ENCODE assay signal across 16 mouse cellular contexts in genomic region chr19:4298322-4299121, GRCm38 (mm10). TPM values are rescaled to one million over a fixed set of nuclear protein-coding genes. Genes with fewer than 3 reads are reported as not detected.
DNase-seq lines count a peak whose midpoint lies in the region; ATAC-seq and TF ChIP-seq lines count a peak whose summit lies in the region.
"Had no signal": no experiment of that assay in that cellular context is flagged by ENCODE, and none has a peak within 500 bp of the region (broad histone marks: within the 10 kb centered on the region; RNA-seq: fewer than 3 reads in every experiment).

No protein-coding gene starts in this region.

- peaks cover 28% of the 10 kb centered on the region for H3K4me1 ChIP-seq in midbrain, postnatal 0 days (ENCODE audit: insufficient read depth, low read length)
- peaks cover 45% of the 10 kb centered on the region for H3K4me1 ChIP-seq in midbrain, embryonic 10.5 days
- peaks cover 71% of the 10 kb centered on the region for H3K4me1 ChIP-seq in liver, embryonic 11.5 days (replicated peaks; ENCODE audit: control insufficient read depth, insufficient read depth, low read length)
- H3K4me1 ChIP-seq in forebrain, embryonic 15.5 days, result peaks cover 37% of the 10 kb centered on the region

- 94% methylated on average over 17 of the region's 17 CpGs for WGBS in midbrain, postnatal 0 days
- WGBS in midbrain, embryonic 10.5 days, result 92% methylated on average over 17 of the region's 17 CpGs
- WGBS in liver, embryonic 11.5 days, result 79% methylated on average over 17 of the region's 17 CpGs
- WGBS in forebrain, embryonic 15.5 days, result 91% methylated on average over 17 of the region's 17 CpGs

- no peak for TF ChIP-seq CTCF in gastrocnemius, adult 2 months (IDR thresholded peaks at IDR 0.05)
- no peak; the same call in 1 of the 2 replicates for TF ChIP-seq CTCF in midbrain, postnatal 0 days (IDR thresholded peaks at IDR 0.05)

- H3K27me3 ChIP-seq in midbrain, postnatal 0 days (ENCODE audit: insufficient read depth, low read length), result no peaks in the 10 kb centered on the region
- H3K27me3 ChIP-seq in midbrain, embryonic 10.5 days (ENCODE audit: low read depth, poor library complexity, severe bottlenecking), result no peaks in the 10 kb centered on the region
- no peaks in the 10 kb centered on the region for H3K27me3 ChIP-seq in liver, embryonic 11.5 days (replicated peaks; ENCODE audit: control insufficient read depth, insufficient read depth, low read length)
- H3K27me3 ChIP-seq in forebrain, embryonic 15.5 days, result no peaks in the 10 kb centered on the region
- H3K27me3 ChIP-seq: embryonic facial prominence, embryonic 12.5 days; forebrain, embryonic 13.5 days; midbrain, embryonic 13.5 days; neural tube, embryonic 13.5 days had no signal

- DNase-seq in gastrocnemius, adult 2 months, result peak; percentile 14
- no peak for DNase-seq in gastrocnemius, postnatal 10 days
- DNase-seq in midbrain, postnatal 0 days (ENCODE audit: low spot score), result no peak
- DNase-seq in midbrain, embryonic 10.5 days (ENCODE audit: low spot score), result no peak
- no peak for DNase-seq in liver, embryonic 11.5 days (ENCODE audit: low spot score)
- peak; percentile 21 to 37 for DNase-seq in thymus, postnatal 10 days (ENCODE audit: low spot score in 2 of 2)
- no peak for DNase-seq in layer of hippocampus, postnatal 36 days
- DNase-seq: gastrocnemius, postnatal 14 days; kidney, postnatal 10 days; right cerebral cortex, postnatal 25 days had no signal

- no peaks in the 10 kb centered on the region for H3K9me3 ChIP-seq in midbrain, postnatal 0 days (ENCODE audit: low read length)
- H3K9me3 ChIP-seq in midbrain, embryonic 10.5 days (replicated peaks), result no peaks in the 10 kb centered on the region
- no peaks in the 10 kb centered on the region for H3K9me3 ChIP-seq in liver, embryonic 11.5 days (ENCODE audit: control insufficient read depth, low read length)
- no peaks in the 10 kb centered on the region for H3K9me3 ChIP-seq in forebrain, embryonic 15.5 days
- H3K9me3 ChIP-seq: embryonic facial prominence, embryonic 12.5 days; forebrain, embryonic 13.5 days; midbrain, embryonic 13.5 days; neural tube, embryonic 13.5 days had no signal

- H3K4me3 ChIP-seq in gastrocnemius, adult 2 months, result no peak overlapping the region
- H3K4me3 ChIP-seq in midbrain, postnatal 0 days (ENCODE audit: low read depth, low read length), result no peak overlapping the region
- H3K4me3 ChIP-seq in midbrain, embryonic 10.5 days, result no peak overlapping the region
- H3K4me3 ChIP-seq in liver, embryonic 11.5 days (ENCODE audit: low read depth, low read length), result no peak overlapping the region
- H3K4me3 ChIP-seq in forebrain, embryonic 15.5 days, result no peak overlapping the region
- H3K4me3 ChIP-seq: embryonic facial prominence, embryonic 12.5 days; forebrain, embryonic 13.5 days; midbrain, embryonic 13.5 days; neural tube, embryonic 13.5 days had no signal

- 0 out of 2 replicates have a peak, but pooled peaks cover 7% of the 10 kb centered on the region for H3K36me3 ChIP-seq in midbrain, postnatal 0 days (ENCODE audit: insufficient read depth, low read length)
- peaks cover 37% of the 10 kb centered on the region for H3K36me3 ChIP-seq in midbrain, embryonic 10.5 days
- H3K36me3 ChIP-seq in liver, embryonic 11.5 days (ENCODE audit: control insufficient read depth, insufficient read depth, low read length), result peaks cover 6% of the 10 kb centered on the region; the same call in 1 of the 2 replicates
- H3K36me3 ChIP-seq in forebrain, embryonic 15.5 days, result no peaks in the 10 kb centered on the region

- 0 out of 2 replicates have a peak overlapping the region, but pooled peaks have one; percentile 19 for H3K9ac ChIP-seq in midbrain, postnatal 0 days (replicated peaks; ENCODE audit: low read length, poor library complexity, severe bottlenecking)
- no peak overlapping the region for H3K9ac ChIP-seq in liver, embryonic 11.5 days (ENCODE audit: low read depth, low read length)
- no peak overlapping the region for H3K9ac ChIP-seq in forebrain, embryonic 15.5 days (replicated peaks)
- H3K9ac ChIP-seq: embryonic facial prominence, embryonic 12.5 days; forebrain, embryonic 13.5 days; midbrain, embryonic 13.5 days; neural tube, embryonic 13.5 days had no signal

- intact Hi-C loops in gastrocnemius, adult 2 months (cut with DNase I), result no loop called here

- peak overlapping the region; percentile 38 for H3K27ac ChIP-seq in gastrocnemius, adult 2 months
- no peak overlapping the region for H3K27ac ChIP-seq in midbrain, postnatal 0 days (ENCODE audit: low read depth, low read length)
- H3K27ac ChIP-seq in midbrain, embryonic 10.5 days (replicated peaks), result no peak overlapping the region
- H3K27ac ChIP-seq in liver, embryonic 11.5 days (ENCODE audit: low read depth, low read length), result 0 out of 2 replicates have a peak overlapping the region, but pooled peaks have one; percentile 7
- no peak overlapping the region for H3K27ac ChIP-seq in forebrain, embryonic 15.5 days (replicated peaks)
- H3K27ac ChIP-seq: embryonic facial prominence, embryonic 12.5 days; forebrain, embryonic 13.5 days; midbrain, embryonic 13.5 days; neural tube, embryonic 13.5 days had no signal

- no peak for ATAC-seq in midbrain, postnatal 0 days (ENCODE audit: low FRiP score)
- no peak for ATAC-seq in liver, embryonic 11.5 days (replicated peaks; ENCODE audit: low FRiP score)
- no peak for ATAC-seq in forebrain, embryonic 15.5 days (replicated peaks)
- ATAC-seq: forebrain, embryonic 13.5 days; hindbrain, embryonic 16.5 days; midbrain, embryonic 13.5 days had no signal

- H3K4me2 ChIP-seq in midbrain, postnatal 0 days (ENCODE audit: low read depth, low read length, poor library complexity, severe bottlenecking), result no peak overlapping the region
- H3K4me2 ChIP-seq in liver, embryonic 11.5 days, result no peak overlapping the region; the same call in 1 of the 2 replicates
- H3K4me2 ChIP-seq in forebrain, embryonic 15.5 days (replicated peaks), result no peak overlapping the region
- H3K4me2 ChIP-seq: embryonic facial prominence, embryonic 12.5 days; forebrain, embryonic 13.5 days; midbrain, embryonic 13.5 days; neural tube, embryonic 13.5 days had no signal

RNA-seq across cellular contexts. Expression of gene Grk2, which starts 7.5 kb away (rescaled TPM):
- 10 to 100 TPM; 56.6 to 61.2 TPM for total RNA-seq in gastrocnemius, adult 2 months (2021)
- total RNA-seq in gastrocnemius, postnatal 10 days (2021), result 10 to 100 TPM; 28.1 to 41.2 TPM
- total RNA-seq in midbrain, postnatal 0 days (2014; rRNA removed), result 152 and 257 TPM in 2 replicates
- polyA plus RNA-seq in midbrain, postnatal 0 days (2015; fragmentation: Nextera tagmentation; extraction: Ambion mirVana), result 27.0 and 29.6 TPM in 2 replicates
- polyA plus RNA-seq in midbrain, embryonic 10.5 days (2016; fragmentation: Nextera tagmentation; extraction: Ambion mirVana), result 12.2 and 14.2 TPM in 2 replicates
- polyA plus RNA-seq in liver, embryonic 11.5 days (2014; fragmentation: Nextera tagmentation; extraction: Ambion mirVana), result 22.1 and 23.1 TPM in 2 replicates
- 20.5 and 24.9 TPM in 2 replicates for polyA plus RNA-seq in forebrain, embryonic 15.5 days (2015; fragmentation: Nextera tagmentation; extraction: Ambion mirVana)
- total RNA-seq in layer of hippocampus, postnatal 36 days (2021), result 100 to 1,000 TPM; 195 to 208 TPM

RNA-seq across cellular contexts. Expression of gene Ankrd13d, which starts 15.6 kb away (rescaled TPM):
- total RNA-seq in gastrocnemius, adult 2 months (2021), result under 1 TPM; 0.45 to 0.64 TPM
- 1 to 10 TPM; 1.2 to 1.3 TPM for total RNA-seq in gastrocnemius, postnatal 10 days (2021)
- total RNA-seq in midbrain, postnatal 0 days (2014; rRNA removed), result 92.2 and 106 TPM in 2 replicates
- 79.1 and 84.8 TPM in 2 replicates for polyA plus RNA-seq in midbrain, postnatal 0 days (2015; fragmentation: Nextera tagmentation; extraction: Ambion mirVana)
- polyA plus RNA-seq in midbrain, embryonic 10.5 days (2016; fragmentation: Nextera tagmentation; extraction: Ambion mirVana), result 11.7 and 12.6 TPM in 2 replicates
- 2.9 and 3.2 TPM in 2 replicates for polyA plus RNA-seq in liver, embryonic 11.5 days (2014; fragmentation: Nextera tagmentation; extraction: Ambion mirVana)
- 25.1 and 26.2 TPM in 2 replicates for polyA plus RNA-seq in forebrain, embryonic 15.5 days (2015; fragmentation: Nextera tagmentation; extraction: Ambion mirVana)
- total RNA-seq in layer of hippocampus, postnatal 36 days (2021), result 10 to 100 TPM; 65.2 to 66.9 TPM

RNA-seq across cellular contexts. Expression of gene Ssh3, which starts 29.5 kb away (rescaled TPM):
- total RNA-seq in gastrocnemius, adult 2 months (2021), result 1 to 10 TPM; 3.3 to 3.9 TPM
- total RNA-seq in gastrocnemius, postnatal 10 days (2021), result 1 to 10 TPM; 4.9 to 6.3 TPM
- 40.6 and 67.7 TPM in 2 replicates for total RNA-seq in midbrain, postnatal 0 days (2014; rRNA removed)
- polyA plus RNA-seq in midbrain, postnatal 0 days (2015; fragmentation: Nextera tagmentation; extraction: Ambion mirVana), result 18.6 and 20.7 TPM in 2 replicates
- polyA plus RNA-seq in midbrain, embryonic 10.5 days (2016; fragmentation: Nextera tagmentation; extraction: Ambion mirVana), result 3.2 and 3.6 TPM in 2 replicates
- polyA plus RNA-seq in liver, embryonic 11.5 days (2014; fragmentation: Nextera tagmentation; extraction: Ambion mirVana), result 3.2 and 3.3 TPM in 2 replicates
- polyA plus RNA-seq in forebrain, embryonic 15.5 days (2015; fragmentation: Nextera tagmentation; extraction: Ambion mirVana), result 5.2 and 6.7 TPM in 2 replicates
- 10 to 100 TPM; 53.4 to 59.5 TPM for total RNA-seq in layer of hippocampus, postnatal 36 days (2021)

Comparison
In these comparisons a context has a peak if more than half of its experiments do, and no peak if none do; other contexts are left out.
1. DNase-seq: peak in gastrocnemius, adult 2 months (single experiment) and thymus, postnatal 10 days (2 of 2); none in gastrocnemius, postnatal 10 days (single experiment), midbrain, postnatal 0 days (single experiment), midbrain, embryonic 10.5 days (single experiment), liver, embryonic 11.5 days (single experiment) and layer of hippocampus, postnatal 36 days (0 of 2).
2. H3K27ac ChIP-seq: peak in gastrocnemius, adult 2 months (single experiment) and liver, embryonic 11.5 days (single experiment); none in midbrain, postnatal 0 days (single experiment), midbrain, embryonic 10.5 days (single experiment) and forebrain, embryonic 15.5 days (single experiment).
3. RNA of gene Ankrd13d, which starts 15.6 kb away (total RNA-seq): 92.2 to 106 TPM in midbrain, postnatal 0 days and 65.2 to 66.9 TPM in layer of hippocampus, postnatal 36 days; 1.2 to 1.3 TPM in gastrocnemius, postnatal 10 days and 0.45 to 0.64 TPM in gastrocnemius, adult 2 months; every median in the first group is over 10 times any median in the second.